Mouse (Mus musculus) heart, postnatal 10 days (tissue): ENCODE data around the gene Klhl15. TPM values are rescaled to one million over a fixed set of nuclear protein-coding genes. Genes with fewer than 3 reads are reported as not detected.
"Not testable (repeated sequence)": the region's sequence is repeated elsewhere in the genome, so short reads cannot be mapped to it uniquely, and the experiment has no call there.

Source experiments
- DNase-seq, 2 experiments: peaks; one replicate each; pipeline ENCODE4 v3.0.0; 2021
- intact Hi-C: fragments of 180-260 bp; cut with DNase I; formaldehyde crosslinking; loops from one replicate; pipeline ENCODE4 v1.15.1; 2025
- microRNA-seq, 2 experiments: library from miRNA; unstranded; fragments of <30 nt; microRNA quantifications; one replicate each; pipeline ENCODE4 v1.2.0; 2022
- total RNA-seq, 2 experiments: library from RNA; stranded (reverse); gene quantifications; 2 replicates each; pipeline ENCODE4 v1.2.3; 2021

Klhl15 gene
- 10 to 100 TPM in 1 of 2 experiments, 1 to 10 TPM in 1; 9.1 to 11.5 TPM for total RNA-seq

DNA sequence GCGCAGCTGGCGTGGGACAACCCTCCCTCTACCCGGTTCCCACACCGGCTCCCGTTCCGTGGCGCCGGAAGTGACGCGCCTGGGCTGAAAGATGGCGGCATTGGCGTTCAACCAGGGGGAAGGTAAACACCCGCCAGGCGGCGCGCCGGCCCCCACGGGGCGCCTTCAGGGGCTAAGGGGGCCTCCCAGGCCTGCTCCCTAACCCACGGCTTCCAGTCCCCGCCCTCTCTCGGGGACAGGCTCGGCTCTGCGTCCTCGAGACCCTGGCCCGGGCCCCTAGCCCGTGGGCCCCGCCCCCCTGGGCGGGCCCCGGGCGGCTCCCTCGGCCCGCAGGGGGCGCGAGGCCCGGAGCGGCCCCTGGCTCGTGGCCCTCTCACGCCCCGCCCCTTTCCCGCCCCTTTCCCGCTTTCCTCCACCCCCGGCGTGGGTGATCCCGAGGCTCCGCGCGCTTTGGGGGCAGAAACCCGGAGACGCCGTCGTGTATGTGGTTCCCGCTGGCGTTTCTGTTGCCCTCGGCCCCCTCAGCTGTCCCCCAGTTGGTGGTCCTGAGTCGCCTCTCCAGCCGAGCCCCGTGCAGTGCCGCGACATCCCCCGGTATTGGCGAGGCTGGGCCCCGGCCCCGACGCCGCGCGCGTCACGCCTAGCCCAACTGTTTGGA, at the start of gene Klhl15:
Gene Klhl15, plus strand, starts transcription at position 68 of the 658 bp plus-strand sequence.
- intact Hi-C loops: loop anchor here (1.0 to 5.0 kb wide), 2 partner anchors 21 to 133 kb away; partner anchors contain the start of genes Apoo and Fam90a1b
- DNase-seq: peak; percentile 88 to 89

DNA sequence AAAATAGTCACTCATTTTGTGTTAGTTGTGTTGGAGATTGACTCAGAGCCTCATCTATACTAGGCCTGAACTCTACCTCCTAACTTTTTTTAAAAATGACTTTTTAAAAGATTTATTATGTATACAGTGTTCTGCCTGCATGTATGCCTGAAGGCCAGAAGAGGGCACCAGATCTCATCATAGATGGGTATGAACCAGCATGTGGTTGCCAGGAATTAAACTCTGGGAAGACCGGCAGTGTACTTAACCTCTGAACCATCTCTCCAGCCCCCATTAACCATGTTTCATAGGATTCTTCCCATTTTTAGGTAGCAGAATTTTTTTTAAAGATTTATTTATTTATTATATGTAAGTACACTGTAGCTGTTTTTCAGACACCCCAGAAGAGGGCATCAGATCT, 49.2 kb upstream of the Klhl15 start:
- intact Hi-C loops: no loop called here
- DNase-seq: peak in 1 of 2 experiments; percentile 7

DNA sequence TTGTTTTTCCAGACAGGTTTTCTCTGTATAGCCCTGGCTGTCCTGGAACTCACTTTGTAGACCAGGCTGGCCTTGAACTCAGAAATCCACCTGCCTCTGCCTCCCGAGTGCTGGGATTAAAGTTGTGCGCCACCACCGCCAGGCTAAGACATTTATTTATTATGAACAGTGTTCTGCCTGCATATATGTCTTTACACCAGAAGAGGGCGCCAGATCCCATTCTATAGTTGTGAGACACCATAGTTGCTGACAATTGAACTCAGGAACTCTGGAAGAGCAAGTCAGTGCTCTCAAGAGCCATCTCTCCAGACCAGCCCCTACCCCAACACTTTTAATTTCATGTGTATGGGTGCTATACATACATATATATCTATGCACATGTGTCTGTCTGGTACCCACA, 40.5 kb upstream of the Klhl15 start:
- intact Hi-C loops: not testable (repeated sequence)
- peak; percentile 20 to 21 for DNase-seq

DNA sequence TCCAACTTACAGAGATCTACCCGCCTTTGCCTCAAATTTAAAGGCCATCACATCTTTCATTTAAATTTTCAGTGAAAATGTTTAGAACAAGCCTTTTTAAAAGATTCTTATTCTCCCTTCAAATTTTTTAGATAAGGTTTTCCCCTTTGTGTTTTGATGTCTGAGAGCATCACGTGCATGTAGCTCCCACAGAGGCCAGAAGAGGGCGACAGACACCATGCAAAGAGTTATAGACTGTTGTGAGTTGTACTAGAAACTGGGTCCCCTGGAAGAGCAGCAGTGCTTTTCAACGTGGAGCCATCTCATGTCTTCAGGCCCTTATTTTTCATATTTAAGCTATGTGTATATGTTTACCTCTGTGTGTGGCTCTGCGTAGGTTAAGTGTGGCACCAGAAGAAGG, 36.6 kb upstream of the Klhl15 start:
- intact Hi-C loops: no loop called here

DNA sequence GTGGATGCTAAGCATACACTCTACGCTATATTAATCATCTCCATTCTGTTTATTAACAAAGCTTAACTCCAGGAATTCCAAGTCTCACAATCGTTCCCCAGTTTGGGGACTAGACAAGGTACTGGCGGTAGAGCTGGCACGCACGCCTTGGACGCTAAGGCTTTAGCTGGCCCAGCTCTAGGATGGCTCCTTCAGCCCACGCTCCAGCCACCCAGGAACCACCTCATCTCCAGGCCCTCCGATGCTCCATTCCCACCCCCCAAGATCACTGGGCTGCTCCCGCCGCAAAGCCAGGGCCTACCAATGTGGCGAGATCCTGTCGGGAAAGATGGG, 22.2 kb upstream of the Klhl15 start:
- intact Hi-C loops: loop anchor here (2.0 kb wide), 1 partner anchor 35 kb away; no protein-coding TSS in a partner anchor
- DNase-seq: no peak

More for the DNA sequence above, 36.6 kb upstream of the Klhl15 start:
- peak; percentile 7 to 47 for DNase-seq

DNA sequence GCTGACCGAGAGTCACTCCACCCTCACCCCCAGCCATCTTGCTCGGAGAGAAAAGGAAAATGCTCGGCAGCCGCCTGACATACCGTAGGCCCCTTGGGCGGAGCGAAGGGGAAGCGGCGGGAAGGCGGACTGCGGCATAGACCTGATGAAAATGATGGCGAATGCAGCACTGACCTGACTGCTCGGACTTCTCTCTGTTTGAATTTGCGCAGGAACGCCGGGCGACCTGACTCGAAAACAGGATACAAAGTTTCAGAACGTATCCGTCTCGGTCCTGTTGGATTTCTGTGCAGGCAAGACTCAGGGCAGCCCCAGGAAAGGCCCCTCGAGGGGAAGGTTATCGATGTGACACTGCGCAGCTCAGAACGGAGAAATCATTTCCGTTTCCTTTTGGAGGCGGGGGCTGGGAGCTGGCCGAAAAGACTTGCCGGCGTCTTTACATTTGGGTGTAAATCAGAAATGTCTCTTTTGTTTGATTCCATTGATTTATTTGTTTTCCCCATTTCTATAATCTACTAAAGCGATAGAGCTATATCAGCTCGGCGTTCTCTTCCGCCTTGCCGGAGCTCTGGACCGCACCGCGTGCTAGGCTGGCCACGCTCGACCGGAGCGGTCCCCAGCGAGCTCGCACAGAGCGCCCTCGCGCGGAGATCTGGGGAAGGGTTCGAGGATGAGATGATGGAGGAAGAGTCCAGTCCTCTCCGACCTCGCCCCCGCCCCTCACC, 21.6 kb upstream of the Klhl15 start, which contains the start of gene Eif2s3x:
Gene Eif2s3x, minus strand, starts transcription at position 266 of the 725 bp plus-strand sequence.
- DNase-seq: peak; percentile 87 to 94
- intact Hi-C loops: loop anchor here (1.0 to 2.0 kb wide), 2 partner anchors 22 to 36 kb away; partner anchors contain the start of gene Klhl15

DNA sequence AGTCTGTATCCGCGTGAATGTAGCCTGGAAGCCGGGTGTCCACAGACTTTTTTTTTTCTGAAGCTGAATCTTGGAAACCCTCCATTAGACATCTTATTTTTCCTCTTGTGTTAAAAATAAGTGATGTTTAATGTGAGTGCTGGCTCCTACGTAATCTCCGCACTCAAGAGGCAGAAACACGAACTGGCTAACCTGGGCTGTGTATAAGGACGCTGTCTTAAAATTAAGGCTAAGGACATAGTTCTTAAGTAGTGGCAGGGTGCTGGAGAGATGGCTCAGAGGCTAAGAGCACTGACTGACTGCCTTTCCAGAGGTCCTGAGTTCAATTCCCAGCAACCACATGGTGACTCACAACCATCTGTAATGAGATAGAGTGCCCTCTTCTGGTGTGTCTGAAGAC, 21.0 kb upstream of the Klhl15 start:
- intact Hi-C loops: loop anchor here (1.0 to 2.0 kb wide), 2 partner anchors 21 to 37 kb away; partner anchors contain the start of gene Klhl15
- no peak for DNase-seq

DNA sequence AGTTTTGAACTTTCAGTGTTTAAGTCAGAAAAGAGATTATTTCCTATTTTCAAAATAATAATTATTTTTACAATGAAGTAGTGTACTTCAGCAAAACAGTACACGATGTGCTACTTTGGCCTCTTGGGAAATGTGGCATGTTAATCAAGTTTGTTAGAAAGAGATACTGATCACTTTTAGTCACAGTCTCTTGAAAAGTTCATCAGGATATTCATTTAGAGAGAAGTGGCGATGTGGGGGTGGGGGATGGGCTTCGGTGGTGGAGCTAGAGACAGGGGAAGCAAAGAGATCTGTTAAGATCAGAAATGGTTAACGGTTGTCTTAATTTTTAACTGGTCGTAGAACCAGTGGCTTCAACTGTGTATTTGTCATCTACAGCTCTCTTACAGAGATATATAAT, 967 bp upstream of the Klhl15 start:
- peak in 1 of 2 experiments; percentile 1 for DNase-seq
- intact Hi-C loops: no loop called here

DNA sequence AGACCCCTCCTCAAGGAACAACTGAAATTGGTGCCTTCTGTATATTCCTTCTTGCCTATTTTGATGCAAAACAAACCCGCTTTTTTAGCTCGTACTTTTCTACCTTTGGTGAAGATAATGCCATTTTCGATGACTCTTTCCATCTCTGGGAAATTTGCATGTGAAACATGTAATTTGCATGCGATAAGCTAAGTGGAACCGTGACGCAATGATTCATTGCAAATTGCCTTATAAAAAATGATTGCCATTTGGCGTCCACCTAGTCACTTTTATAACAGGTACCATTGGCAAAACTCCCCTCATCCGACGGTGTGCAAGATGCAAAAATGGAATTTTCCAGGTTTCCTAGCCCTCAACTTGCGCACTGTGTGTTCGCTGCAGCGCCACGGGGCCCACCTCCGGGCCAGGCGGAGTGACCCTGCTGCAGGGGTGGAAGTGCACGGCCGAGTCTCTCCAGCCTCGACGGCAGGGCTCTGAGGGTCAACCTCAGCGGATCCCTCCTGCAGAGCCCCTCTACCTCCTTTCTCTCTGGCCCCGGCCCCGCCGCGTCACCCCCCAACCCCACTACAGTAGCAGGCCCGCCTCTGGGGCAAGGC, 365 bp upstream of the Klhl15 start:
- intact Hi-C loops: loop anchor here (1.0 kb wide), 1 partner anchor 21 kb away; no protein-coding TSS in a partner anchor
- no peak for DNase-seq

DNA sequence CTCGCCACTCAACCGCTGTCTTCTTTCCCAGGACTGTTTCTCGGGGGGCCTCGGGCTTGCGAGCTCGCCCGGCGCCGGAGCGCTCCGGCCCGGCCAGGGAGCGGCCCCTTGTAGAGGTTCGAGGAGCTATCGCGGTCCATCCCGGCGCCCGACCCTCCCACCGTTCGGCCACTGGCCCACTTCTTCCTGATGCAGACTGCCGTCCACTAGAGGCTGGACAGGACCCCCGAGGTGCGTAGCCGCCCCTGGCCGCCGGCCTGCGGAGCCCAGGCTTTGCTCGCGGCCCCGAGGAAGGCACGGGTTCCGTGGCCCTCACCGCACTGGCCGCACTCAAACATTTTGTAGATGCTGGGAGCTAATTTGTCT, 774 bp downstream of the Klhl15 start:
- DNase-seq: no peak
- intact Hi-C loops: loop anchor here (5.0 kb wide), 1 partner anchor 132 kb away; the partner anchor contains the start of genes Apoo and Fam90a1b

DNA sequence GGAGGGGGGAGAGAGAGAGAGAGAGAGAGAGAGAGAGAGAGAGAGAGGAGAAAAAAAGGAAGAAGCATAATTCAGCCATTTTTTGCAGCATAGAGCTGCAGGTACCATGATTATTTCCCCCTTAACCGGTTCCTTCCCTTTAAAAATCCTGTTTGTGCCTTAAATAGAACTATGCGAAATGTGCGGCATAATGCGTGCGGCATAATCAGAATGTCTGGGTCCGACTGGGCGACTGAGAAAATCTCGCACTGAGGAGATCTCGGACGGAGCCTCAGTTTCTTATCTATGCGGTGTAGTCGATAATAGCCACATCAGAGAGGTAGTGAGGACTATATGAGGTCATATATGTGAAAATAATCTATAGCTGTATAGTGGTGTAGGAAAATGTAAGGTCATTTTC, 1.2 kb downstream of the Klhl15 start:
- intact Hi-C loops: loop anchor here (5.0 kb wide), 1 partner anchor 132 kb away; the partner anchor contains the start of genes Apoo and Fam90a1b
- no peak for DNase-seq

DNA sequence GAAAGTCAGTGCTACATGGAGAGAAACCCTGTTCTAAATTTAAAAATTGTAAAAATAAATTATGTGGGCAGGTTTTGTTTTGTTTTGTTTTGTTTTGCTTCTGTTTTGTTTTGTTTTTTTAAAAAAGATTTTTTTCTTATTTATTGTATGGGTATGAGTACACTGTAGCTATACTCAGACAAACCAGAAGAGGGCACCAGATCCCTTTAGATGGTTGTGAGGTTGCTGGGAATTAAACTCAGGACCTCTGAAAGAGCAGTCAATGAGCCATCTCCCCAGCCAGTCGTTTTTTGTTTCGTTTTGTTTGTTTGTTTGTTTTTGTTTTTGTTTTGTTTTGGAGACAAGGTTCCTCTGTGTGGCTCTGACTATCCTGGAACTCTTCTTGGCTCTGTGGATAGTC, 54.5 kb downstream of the Klhl15 start:
- intact Hi-C loops: loop anchor here (1.0 kb wide), 1 partner anchor 77 kb away; the partner anchor contains the start of gene Fam90a1b
- peak; percentile 29 to 35 for DNase-seq

DNA sequence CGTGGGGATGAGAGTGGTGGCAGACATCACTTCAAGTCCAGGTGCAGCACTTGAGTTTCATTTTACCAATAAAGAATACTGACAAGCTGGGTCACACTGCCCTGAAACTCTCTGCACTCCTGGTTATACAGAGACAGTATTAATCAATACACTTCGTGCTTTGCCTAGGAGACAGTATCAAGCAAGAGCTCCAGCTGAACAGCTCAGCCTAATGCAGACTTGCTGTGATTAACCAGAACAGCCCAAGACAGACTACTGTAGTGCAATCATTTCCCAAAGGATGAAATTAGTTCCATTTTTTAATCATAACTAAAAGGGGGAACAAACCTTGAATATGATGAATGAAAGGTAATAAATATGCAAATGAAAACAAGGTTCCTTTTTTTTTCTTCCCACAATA, 68.5 kb downstream of the Klhl15 start:
- DNase-seq: no peak
- intact Hi-C loops: no loop called here

DNA sequence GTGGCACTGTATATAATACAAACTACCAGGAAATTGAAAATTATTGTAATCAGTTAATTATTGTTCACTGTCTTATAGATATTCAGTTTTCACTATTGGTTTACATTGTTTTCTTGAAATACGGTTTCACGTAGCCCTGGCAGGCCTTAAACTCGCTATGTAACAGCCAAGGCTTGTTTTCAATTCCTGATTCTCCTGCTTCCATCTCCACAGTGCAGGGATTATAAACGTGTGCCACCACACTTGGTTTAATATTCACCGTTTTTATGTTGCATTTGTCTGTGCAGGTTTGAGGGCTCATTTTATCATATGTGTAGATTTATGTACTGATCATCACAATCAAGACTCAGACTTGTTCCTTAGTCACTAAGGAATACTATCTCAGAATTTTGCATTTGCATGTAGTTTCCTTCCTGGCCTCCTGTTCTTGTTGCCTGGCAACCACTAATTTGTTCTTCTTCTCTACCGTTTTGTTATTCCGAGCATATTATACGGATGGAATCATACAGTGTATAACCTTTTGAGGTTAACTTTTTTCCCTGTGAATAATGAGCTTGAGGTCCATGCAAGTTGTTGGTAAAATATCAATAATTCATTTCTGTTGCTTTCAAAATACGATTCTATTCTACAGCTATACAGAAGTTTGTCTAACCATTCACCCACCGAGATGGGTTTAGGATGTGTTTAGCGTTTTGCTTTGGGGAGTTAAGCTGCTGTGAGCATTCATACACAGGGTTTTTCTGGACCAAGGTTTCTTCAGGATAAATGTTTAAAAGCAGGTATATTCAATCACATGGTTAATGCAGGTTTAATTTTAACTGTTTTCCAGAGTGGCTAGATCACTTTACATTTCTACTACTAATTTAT, 86.9 kb downstream of the Klhl15 start:
- intact Hi-C loops: no loop called here
- no peak for DNase-seq

Small RNAs within 50 kb of the gene (microRNA-seq; reads per million reads assigned to microRNA genes)
- 0 reads per million in 2 experiments for gene Mir7673

Other genes with a start within 250 kb of the Klhl15 start
- gene Zfx, start 110.9 kb upstream of the Klhl15 start, total RNA-seq: 10 to 100 TPM; 29.0 to 33.3 TPM
- gene Eif2s3x, start 21.7 kb upstream of the Klhl15 start, total RNA-seq: 100 to 1,000 TPM; 116 to 164 TPM
- gene Fam90a1b, start 132.2 kb downstream of the Klhl15 start, total RNA-seq: not detected
- 100 to 1,000 TPM; 186 to 197 TPM for gene Apoo, start 132.5 kb downstream of the Klhl15 start, total RNA-seq